Mouse (Mus musculus) macrophage (primary cell): ENCODE measurements around the gene Aktip. TPM values are rescaled to one million over a fixed set of nuclear protein-coding genes. Genes with fewer than 3 reads are reported as not detected.

Experiments used
- H3K27ac ChIP-seq: fragments of 350-480 bp; formaldehyde crosslinking; 2 replicates; pipeline ENCODE4 v1.9.0; 2021
- H3K36me3 ChIP-seq: fragments of 350-480 bp; formaldehyde crosslinking; 2 replicates; pipeline ENCODE4 v1.9.0; 2021; ENCODE audit errors: inconsistent target
- H3K4me3 ChIP-seq: fragments of 350-480 bp; formaldehyde crosslinking; 2 replicates; pipeline ENCODE4 v1.9.0; 2021; ENCODE audit errors: inconsistent target
- H3K79me2 ChIP-seq: fragments of 350-480 bp; formaldehyde crosslinking; 2 replicates; pipeline ENCODE4 v1.9.0; 2021; ENCODE audit errors: inconsistent target
- WGBS: methylation state at CpG from one replicate; pipeline ENCODE4 v1.1.7; 2026; ENCODE audit warnings: inconsistent platforms; ENCODE audit not compliant: missing documents; 5-methylcytosine and 5-hydroxymethylcytosine counted together
- polyA plus RNA-seq: library from polyadenylated mRNA; stranded (reverse); fragments of 250-400 nt; gene quantifications from 3 replicates; pipeline ENCODE4 v1.2.4, GENCODE M21; 2018; ENCODE audit warnings: inconsistent platforms

Aktip gene
- polyA plus RNA-seq, 1 experiment from 2014 or later, result 32.8 TPM

DNA sequence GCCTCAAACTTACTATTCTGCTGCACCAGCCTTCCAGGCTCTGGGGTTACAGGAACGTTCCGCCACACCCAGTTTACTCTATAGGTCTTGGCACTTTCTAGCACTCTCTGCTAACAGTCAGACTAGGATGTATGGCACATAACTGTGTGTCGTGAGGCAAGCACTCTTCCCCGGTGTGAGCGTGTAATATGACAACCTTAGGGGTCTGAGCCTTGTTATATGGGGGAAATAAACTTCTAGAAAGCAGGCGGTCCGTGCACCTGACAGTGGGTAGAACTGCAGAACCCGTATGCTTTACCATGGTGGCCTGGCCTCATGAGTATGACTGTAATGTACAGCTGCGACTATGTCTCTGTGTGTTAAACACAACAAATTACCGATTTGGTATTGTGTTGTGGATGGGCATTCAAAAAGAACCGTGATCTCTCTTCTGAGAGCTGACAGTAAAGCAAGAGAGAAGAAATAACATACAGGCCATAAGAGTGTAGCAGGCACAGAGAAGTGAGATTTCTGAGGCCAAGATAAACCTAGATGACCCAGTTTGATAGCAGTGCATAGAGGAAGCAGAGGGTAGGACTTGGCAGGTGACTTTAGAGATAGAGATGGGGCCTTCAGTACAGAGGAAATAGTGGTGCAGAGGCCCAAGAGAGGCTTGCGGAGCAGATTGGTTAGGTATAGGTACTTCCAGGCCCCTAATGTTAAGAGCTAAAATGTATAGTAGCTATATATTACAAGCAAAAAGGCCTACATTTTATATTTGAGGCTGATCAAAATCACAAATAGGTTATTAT, 122.5 kb downstream of the Aktip start:
- H3K27ac ChIP-seq, result no peak overlapping the region
- peaks cover 19% of the 10 kb centered on the region for H3K79me2 ChIP-seq
- H3K4me3 ChIP-seq, result no peak overlapping the region
- 63% methylated on average over 12 of the region's 12 CpGs for WGBS
- H3K36me3 ChIP-seq, result peaks cover 36% of the 10 kb centered on the region; the same call in 1 of the 2 replicates

DNA sequence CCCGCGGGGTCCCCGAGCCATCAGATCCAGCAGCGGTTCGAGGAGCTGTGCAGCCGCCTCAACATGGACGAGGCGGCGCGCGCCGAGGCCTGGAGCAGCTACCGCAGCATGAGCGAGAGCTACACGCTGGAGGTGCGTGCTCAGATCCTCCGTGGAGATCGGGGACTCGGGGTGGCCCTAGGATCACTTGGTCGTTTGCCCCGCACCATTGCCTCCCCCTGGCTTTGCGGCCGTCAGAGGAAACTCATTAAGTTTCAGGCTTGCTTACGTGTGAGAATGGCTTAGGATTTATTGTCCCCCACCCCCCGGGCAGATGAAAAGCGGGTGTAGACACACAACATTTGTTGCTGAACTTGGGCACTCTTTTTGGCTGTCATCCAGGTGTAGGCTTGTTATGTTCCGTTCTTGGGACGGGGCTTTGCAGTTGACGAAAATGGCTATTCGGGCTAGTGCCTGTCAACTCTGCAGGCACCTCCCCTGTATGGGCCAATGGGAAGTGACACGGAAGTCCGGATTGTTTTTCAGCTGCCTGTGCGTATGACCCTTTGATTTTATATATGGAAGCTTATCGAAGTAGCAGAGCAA, 129.4 kb downstream of the Aktip start:
- peak overlapping the region; percentile 83 for H3K4me3 ChIP-seq
- peak overlapping the region; percentile 59 for H3K27ac ChIP-seq
- WGBS, result 1% methylated on average over 32 of the region's 34 CpGs
- peaks cover 2% of the 10 kb centered on the region; the same call in 1 of the 2 replicates for H3K36me3 ChIP-seq
- H3K79me2 ChIP-seq, result peaks cover 35% of the 10 kb centered on the region

DNA sequence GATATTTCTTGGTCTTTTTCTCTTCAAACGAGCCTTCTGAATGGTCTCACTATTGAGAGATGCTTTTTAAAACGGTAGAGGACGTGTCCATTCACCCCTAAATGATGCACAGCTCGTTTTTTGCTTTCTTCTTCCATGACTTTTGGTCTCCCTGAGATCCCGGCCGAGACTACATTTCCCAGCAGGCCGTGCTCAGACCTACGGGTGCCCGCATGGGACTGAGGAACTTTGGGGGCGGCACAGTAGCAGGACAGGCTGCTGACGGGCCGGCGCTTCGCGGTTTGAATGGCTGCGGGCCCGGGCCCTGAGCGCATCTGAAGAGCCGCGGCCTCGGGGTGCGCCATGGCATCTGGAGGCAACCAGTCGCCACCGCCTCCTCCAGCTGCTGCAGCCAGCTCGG, 129.9 kb downstream of the Aktip start, which contains the start of gene Rbl2:
Gene Rbl2, plus strand, starts transcription at position 224 of the 400 bp plus-strand sequence.
- H3K4me3 ChIP-seq, result peak within 1 kb of the TSS; percentile 83
- H3K27ac ChIP-seq, result peak within 1 kb of the TSS; percentile 59
- H3K79me2 ChIP-seq, result peaks cover 35% of the 10 kb centered on the region
- under 1% methylated on average over 25 of the region's 25 CpGs for WGBS
- no peaks in the 10 kb centered on the region for H3K36me3 ChIP-seq

DNA sequence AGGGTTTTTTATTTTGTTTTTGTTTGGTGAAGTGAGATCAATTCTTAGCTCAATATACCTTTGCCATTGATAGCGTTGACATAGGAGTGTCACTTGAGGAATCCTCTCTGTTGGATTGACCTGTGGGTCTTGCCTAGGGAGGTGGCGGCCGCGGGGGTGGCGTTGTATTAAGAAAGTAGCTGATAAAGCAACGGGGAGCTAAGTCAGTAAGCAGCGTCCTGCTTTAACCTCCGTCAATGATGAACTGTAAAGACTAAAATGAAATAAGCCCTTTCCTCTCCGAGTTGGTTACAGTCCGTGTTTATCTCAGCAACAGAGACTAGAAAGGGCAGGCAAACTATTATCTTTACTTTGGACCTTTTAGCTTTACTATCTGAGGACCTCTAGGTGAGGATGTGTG, 130.4 kb downstream of the Aktip start:
- Histone ChIP-seq H3K4me3 (peak overlapping the region; percentile 83), H3K36me3 (no peaks in the 10 kb centered on the region), H3K27ac (no peak overlapping the region), H3K79me2 (peaks cover 35% of the 10 kb centered on the region)
- 18% methylated on average over 10 of the region's 10 CpGs for WGBS

DNA sequence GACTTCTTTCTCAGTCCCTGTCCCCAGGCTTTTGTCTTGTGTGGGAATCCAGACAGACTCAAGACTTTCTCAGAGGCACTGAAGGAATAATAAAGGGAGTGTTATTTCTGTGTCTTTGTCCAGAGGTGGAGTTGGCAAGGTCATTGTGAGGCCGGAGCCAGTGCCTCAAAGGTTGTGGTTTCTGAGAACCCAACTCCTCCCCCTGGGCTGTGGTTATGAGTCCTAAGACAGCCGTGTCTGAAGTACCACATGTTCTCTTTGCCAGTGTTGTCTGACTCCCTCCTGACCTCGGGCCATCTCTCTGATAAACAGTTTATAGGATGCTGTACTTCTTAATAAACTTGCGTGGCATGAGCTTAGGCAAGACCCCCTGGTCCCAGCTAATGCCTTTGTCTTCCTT, 134.6 kb downstream of the Aktip start:
- Histone ChIP-seq H3K27ac (no peak overlapping the region), H3K79me2 (no peaks in the 10 kb centered on the region), H3K4me3 (no peak overlapping the region), H3K36me3 (no peaks in the 10 kb centered on the region)
- 23% methylated on average over 4 of the region's 4 CpGs for WGBS

Other genes with a start within 250 kb of the Aktip start
- gene Rbl2, start 129.9 kb downstream of the Aktip start, polyA plus RNA-seq, result 21.8 to 79.1 TPM (median 32.3 TPM) in 3 replicates
- 1.9 to 4.1 TPM (median 2.3 TPM) in 3 replicates for gene Rpgrip1l, start 113.3 kb upstream of the Aktip start, polyA plus RNA-seq
- gene Fto, start 113.5 kb upstream of the Aktip start, polyA plus RNA-seq, result 22.6 to 43.5 TPM (median 28.7 TPM) in 3 replicates